Mouse (Mus musculus) urinary bladder, adult 2 months (tissue): ENCODE measurements at regions not wholly inside any gene's neighbourhood (a gene's known extent, or its start where the extent isn't known, plus 50 kb on each side); places are given as distances from the start of the nearest gene placed in this dataset.

ENCODE experiments used
- DNase-seq: peaks from one replicate; pipeline ENCODE4 v3.0.0; 2022; ENCODE audit warnings: low spot score

- no peak for DNase-seq
These were observed 118.8 kb upstream of the Ccdc54 start for GRCm38 (mm10) chr16:50709727-50710126.

DNA sequence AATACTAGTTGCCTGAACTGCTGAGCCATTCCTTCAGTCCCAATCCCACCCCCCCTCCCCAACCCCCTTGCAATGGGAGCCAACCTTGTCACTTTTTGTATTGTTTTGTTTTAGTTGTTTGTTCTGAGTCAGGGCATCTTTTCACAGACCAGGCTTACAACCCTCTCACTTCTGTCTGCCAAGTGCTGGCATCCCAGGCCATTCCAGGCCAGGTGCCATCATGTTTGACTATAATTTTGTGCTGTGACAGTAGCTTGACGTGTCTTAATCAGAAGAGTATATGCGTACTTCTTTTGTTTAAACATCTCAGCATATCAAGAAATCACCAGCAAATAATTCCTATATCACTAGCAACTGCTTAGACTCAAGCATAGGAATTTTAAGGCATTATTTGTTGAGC lies 117.0 kb upstream of the Ccdc54 start:
- DNase-seq, result no peak

GRCm38 (mm10) chr16:50705921-50706320 lies 115.0 kb upstream of the Ccdc54 start:
- no peak for DNase-seq

DNA sequence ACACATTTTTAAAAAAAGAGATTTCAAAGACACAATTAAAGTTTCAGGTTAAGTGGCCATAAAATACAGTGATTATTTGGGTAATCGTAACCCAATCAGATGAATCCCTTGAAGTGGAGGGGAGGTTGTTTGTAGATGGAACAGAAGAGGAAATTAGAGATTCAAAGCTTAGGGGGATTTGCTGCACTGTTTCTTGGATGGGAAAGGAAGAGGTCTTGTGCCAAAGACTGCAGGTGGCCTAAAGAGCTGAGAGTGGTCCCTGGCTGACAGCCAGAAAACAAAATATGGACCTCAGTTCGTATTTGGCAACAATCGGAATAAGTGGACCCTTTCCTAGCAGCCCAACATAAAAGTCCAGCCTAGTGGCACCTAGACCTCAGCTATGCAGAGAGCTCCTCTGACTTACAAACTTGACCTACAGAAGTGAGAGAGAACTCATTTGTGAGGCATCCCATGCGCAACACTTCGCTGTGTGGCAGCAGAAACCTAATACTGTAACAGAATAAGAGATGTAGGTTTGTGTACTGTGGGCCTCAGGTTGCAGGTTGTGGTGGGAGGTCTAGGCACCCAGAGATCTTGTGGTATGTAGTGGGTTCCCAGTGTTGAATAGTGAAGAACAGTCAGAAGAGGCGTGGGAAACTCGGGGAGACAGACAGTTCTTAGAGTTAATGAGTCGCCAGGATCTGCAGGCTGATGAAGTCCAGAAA lies 110.0 kb upstream of the Ccdc54 start:
- DNase-seq, result no peak

DNA sequence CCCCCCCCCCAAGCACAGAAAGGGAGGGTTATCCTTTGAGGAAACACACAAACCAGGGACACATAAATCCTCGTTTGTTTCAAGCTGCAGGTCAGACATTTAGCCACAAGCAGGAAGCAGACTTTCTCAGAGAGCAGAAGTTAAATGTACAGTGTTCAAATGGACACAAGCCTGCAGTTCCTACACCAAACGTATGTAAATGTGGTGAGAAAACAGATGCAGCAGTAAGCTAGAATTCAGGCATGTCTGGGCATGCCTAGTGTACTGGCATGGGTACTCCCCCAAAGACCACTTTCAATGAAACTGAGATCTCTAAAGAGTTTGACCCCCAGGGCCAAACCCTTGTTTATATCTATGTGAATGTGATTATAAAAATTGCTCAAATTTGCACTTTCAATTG lies 109.2 kb upstream of the Ccdc54 start:
- DNase-seq, result no peak

DNA sequence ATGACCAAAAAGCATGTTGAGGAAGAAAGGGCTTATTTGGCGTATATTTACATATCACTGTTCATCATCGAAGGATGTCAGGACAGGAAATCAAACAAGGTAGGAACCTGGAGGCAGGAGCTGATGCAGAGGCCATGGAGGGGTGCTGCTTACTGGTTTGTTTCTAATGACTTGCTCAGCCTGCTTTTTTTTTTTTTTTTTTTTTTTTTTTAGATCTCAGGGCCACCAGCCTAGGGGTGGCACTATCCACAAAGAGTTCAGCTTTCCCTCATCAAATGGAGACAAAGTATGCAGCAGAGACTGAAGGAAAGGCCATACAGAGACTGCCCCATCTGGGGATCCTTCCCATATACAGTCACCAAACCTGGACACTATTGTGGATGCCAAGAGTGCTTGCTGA lies 106.8 kb upstream of the Ccdc54 start:
- no peak for DNase-seq

GRCm38 (mm10) chr16:50696052-50696451 lies 105.1 kb upstream of the Ccdc54 start:
- no peak for DNase-seq

GRCm38 (mm10) chr16:50694045-50694444 lies 103.1 kb upstream of the Ccdc54 start:
- DNase-seq, result no peak

DNA sequence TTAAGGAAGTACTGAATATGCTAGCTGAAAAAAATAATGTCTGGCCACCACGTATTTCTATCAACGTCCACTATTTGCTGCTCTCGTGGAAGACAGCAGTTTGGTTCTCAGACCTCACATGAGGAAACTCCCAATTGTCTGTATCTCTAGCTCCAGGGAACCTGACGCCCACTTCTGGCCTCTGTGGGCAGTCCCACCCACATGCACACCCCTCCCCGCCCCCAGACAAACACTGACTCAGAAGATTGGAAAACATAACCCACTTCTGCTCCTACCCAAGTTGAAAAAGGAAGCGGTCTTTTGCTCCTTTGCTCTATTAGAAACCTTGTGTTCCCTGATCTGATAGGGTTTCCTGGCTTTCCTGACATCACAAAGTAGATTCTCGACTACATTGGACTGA lies 99.9 kb upstream of the Ccdc54 start:
- DNase-seq, result no peak

- DNase-seq, result no peak
These were observed 98.6 kb upstream of the Ccdc54 start for GRCm38 (mm10) chr16:50689525-50689924.

GRCm38 (mm10) chr16:50688818-50689506 lies 98.0 kb upstream of the Ccdc54 start:
- DNase-seq, result no peak

- DNase-seq, result no peak
These were observed 88.7 kb upstream of the Ccdc54 start for GRCm38 (mm10) chr16:50679698-50680097.

GRCm38 (mm10) chr16:50673339-50673738 lies 82.4 kb upstream of the Ccdc54 start:
- DNase-seq, result no peak

GRCm38 (mm10) chr16:50672713-50673112 lies 81.8 kb upstream of the Ccdc54 start:
- no peak for DNase-seq

DNA sequence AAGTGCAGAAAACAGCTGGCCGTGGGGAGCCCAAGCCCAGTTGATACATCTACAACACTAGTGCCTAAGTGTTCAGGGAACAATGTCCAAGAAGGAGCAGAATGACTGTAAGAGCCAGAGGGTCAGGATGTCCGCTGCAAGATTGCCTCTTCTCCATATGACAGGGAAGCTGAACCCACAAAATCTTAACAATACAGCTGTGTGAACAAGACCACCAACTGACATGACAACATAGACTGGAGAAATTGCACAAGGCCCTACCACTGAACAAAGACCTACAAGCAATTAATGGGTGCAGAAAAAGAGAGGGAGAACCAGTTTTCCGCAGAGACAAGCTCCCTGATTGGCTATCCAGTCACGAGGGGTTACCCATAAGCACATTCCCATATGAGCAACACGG lies 80.2 kb upstream of the Ccdc54 start:
- DNase-seq, result no peak

DNA sequence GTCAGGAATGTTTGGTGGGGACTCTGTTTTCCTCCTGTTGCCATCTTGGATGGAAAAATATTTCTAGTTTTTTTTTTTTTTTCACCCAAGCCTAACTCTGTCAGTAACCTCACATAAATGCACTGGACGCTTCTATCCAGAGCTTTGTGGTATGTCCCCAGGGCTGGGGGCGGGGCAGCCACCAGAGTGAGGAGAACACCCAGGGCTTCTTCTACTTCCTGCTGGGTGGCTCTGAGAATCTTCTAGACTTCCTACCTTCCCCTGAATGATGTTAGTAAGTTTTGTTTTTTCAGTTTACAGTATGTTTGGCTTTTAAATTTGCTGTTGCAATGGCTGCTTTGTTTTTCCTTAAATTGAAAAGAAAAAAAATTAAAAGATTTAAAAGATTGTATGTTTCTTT lies 73.3 kb upstream of the Ccdc54 start:
- no peak for DNase-seq
